Mouse (Mus musculus) myocyte (in vitro differentiated cells): ENCODE results near the gene Gm21190.
"Not testable (repeated sequence)": the region's sequence is repeated elsewhere in the genome, so short reads cannot be mapped to it uniquely, and the experiment has no call there.

Experiments
- CEBPB ChIP-seq: IDR thresholded peaks from 2 replicates; pipeline ENCODE4 v1.6.1; 2011; ENCODE audit warnings: mild to moderate bottlenecking, moderate library complexity; ENCODE audit not compliant: poor library complexity, insufficient read depth, severe bottlenecking
- MAX ChIP-seq: IDR thresholded peaks from one replicate; pipeline ENCODE4 v1.6.1; 2011; ENCODE audit warnings: low read depth, mild to moderate bottlenecking, control low read depth
- POLR2A ChIP-seq: IDR thresholded peaks from one replicate; pipeline ENCODE4 v1.6.1; 2011; ENCODE audit warnings: low read depth, mild to moderate bottlenecking, control low read depth, moderate library complexity; ENCODE audit not compliant: insufficient read length
- POLR2AphosphoS2 ChIP-seq: IDR thresholded peaks from one replicate; pipeline ENCODE4 v1.6.1; 2011; ENCODE audit warnings: low read depth, control low read depth; ENCODE audit not compliant: insufficient read length
- TCF3 ChIP-seq: IDR thresholded peaks from one replicate; pipeline ENCODE4 v1.6.1; 2011; ENCODE audit warnings: low read depth, control low read depth; ENCODE audit not compliant: insufficient read length
- USF1 ChIP-seq: IDR thresholded peaks from one replicate; pipeline ENCODE4 v1.6.1; 2011; ENCODE audit warnings: low read depth, mild to moderate bottlenecking, control low read depth, moderate library complexity

DNA sequence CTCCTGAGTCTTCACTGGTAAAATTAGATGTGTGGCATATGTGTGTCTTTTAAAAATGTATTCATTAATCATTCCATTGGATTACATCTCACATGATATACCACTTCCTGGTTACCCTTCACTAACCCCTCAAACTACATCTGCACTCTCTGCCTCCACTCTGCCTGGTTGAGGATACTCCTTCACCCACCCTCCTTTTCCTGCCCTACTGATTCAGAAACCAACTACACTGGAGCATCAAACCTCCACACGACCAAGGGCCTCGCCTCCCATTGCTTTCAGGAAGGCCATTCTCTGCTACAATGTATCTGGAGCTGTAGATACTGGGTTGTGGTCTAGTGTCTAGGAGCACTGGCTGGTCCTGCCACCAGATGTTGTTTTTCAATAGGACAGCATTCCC is 46.2 kb downstream of the Gm21190 start:
- not testable (repeated sequence) for TF ChIP-seq POLR2A, USF1, CEBPB, TCF3, POLR2AphosphoS2, MAX
